Mouse (Mus musculus) forebrain, embryonic 13.5 days (tissue): ENCODE measurements around the gene Kcnq4. TPM values are rescaled to one million over a fixed set of nuclear protein-coding genes. Genes with fewer than 3 reads are reported as not detected.

Experiments used
- microRNA counts: library from miRNA; unstranded; fragments of <30 nt; microRNA quantifications from one replicate; lab custom pipeline; 2016
- microRNA-seq: library from miRNA; unstranded; fragments of <30 nt; microRNA quantifications from one replicate; pipeline ENCODE4, GENCODE M21; 2016
- polyA plus RNA-seq: library from polyadenylated mRNA; unstranded; fragments of >200 nt; fragmentation: Nextera tagmentation; extraction: Ambion mirVana; gene quantifications from 2 replicates; pipeline ENCODE4 v1.2.1, GENCODE M21; 2015

Kcnq4 gene
- polyA plus RNA-seq, 1 experiment from 2014 or later = 3.4 TPM

MicroRNA genes within 50 kb of the gene (microRNA counts, 519-probe panel; counts per million panel counts)
- 3,024 counts per million, percentile 66 among the panel's probes with 10 or more counts for microRNA mmu-miR-30e (lab: Ali Mortazavi, UCI)

Small RNA genes lying within 50 kb of the gene (microRNA-seq; reads per million reads assigned to microRNA genes)
- gene Mir30c-1 = 81.6 reads per million, percentile 48 among the genes with 10 or more reads in this experiment
- not detected for gene Mir30e
- not detected for gene Mir30f

Other genes starting within 250 kb of the Kcnq4 start
- gene Slfnl1, start 216.4 kb downstream of the Kcnq4 start, polyA plus RNA-seq = not detected in 2 replicates
- gene Ctps, start 178.3 kb downstream of the Kcnq4 start, polyA plus RNA-seq = 107 and 114 TPM in 2 replicates
- gene Gm8439, start 159.9 kb downstream of the Kcnq4 start, polyA plus RNA-seq = not detected in 2 replicates
- gene Cited4, start 82.0 kb downstream of the Kcnq4 start, polyA plus RNA-seq = 0.44 and 0.84 TPM in 2 replicates
- gene Nfyc, start 83.0 kb upstream of the Kcnq4 start, polyA plus RNA-seq = 98.2 and 106 TPM in 2 replicates
- 4.3 and 6.8 TPM in 2 replicates for gene Rims3, start 106.2 kb upstream of the Kcnq4 start, polyA plus RNA-seq
- gene Exo5, start 176.4 kb upstream of the Kcnq4 start, polyA plus RNA-seq = 42.9 and 44.4 TPM in 2 replicates
- 7.4 and 8.9 TPM in 2 replicates for gene Zfp69, start 203.1 kb upstream of the Kcnq4 start, polyA plus RNA-seq